Mouse (Mus musculus): ENCODE data around the gene Aqp1.
A peak's percentile ranks its signal among the peaks of the same experiment; 100 is the strongest.

Aqp1 gene

DNA sequence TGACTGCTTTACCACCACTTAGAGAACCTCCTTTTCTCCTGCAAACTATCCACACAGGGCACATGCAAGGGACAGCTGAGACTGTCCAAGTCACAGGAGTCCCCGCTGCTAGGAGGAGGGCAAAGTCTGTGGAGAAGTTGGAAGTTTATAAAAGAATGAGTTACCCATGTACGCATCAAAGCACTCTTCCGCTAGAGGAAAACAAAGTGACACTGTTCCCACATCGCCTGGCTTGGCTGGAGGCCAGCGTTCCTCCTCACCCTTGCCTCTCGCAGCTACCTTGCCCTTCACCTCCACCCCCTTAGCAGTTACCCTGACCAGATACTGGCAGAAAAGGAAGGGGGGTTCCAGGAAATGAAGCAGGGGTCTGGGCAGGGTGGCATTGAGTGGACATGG is 21.4 kb downstream of the Aqp1 start:
- DNase-seq = peak; percentile 79

DNA sequence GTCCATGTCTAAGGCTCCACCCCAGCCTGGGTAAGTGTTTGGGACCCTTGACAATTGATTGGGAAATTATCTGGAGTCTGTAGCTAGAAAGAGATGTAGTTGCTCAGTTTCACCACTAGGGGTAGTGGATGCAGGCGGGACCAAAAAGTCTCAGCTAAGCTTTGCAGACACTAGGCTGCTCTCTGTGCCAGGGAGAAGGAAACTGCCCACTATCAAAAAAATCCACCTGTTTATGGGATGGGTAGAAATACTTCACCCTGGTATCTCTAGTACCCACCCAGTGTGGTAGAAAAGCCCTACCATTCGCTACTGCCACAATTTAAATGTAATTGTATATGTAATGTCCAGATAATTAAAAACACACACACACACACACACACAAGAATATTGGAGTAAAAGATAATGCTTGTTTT is 22.5 kb downstream of the Aqp1 start:
- DNase-seq = no peak

DNA sequence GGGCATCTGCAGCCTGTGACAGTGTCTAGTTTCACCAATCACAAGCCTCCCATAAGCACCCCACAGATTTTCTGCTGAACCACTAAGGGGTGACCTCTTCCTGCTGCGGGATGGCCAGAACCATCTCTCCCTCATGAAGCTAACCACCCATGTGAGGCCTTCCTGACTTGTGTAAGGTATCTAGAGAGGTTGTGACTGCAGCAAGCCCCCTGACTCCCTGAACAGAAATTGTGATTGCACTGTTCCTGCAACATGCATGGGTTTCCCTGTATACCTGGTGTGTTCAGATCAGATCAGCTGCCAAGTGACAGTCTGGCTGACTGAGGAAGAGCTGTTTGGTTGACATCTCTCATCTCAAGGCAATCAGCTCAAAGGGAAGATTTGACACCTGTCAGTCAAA is 26.4 kb downstream of the Aqp1 start:
- DNase-seq = no peak

DNA sequence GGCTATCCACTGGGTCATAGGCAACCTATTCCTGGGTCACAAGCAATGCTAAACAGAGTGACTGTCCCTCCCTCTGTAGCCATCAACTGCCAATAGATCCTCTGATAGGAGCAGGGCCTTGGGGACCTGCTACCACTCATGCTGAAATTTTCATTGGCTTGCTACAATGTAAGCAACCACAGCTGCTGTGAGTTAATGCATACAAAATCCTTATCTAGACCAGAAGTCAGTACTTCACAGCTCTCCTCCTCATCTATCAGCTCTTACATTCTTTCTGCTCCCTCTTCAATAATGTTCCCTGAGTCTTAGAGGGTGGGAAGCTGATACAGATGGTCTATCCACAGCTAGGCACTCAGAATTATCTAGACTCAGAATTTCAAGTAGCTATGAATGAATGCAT is 30.9 kb downstream of the Aqp1 start:
- no peak for DNase-seq

- no peak for DNase-seq
Observed at GRCm38 (mm10) chr6:55370831-55371230, 34.6 kb downstream of the Aqp1 start.

- DNase-seq = no peak
Observed at GRCm38 (mm10) chr6:55376076-55376475, 39.8 kb downstream of the Aqp1 start, which contains the start of gene Ghrhr. Gene Ghrhr, plus strand, starts transcription at chr6:55376295.

DNA sequence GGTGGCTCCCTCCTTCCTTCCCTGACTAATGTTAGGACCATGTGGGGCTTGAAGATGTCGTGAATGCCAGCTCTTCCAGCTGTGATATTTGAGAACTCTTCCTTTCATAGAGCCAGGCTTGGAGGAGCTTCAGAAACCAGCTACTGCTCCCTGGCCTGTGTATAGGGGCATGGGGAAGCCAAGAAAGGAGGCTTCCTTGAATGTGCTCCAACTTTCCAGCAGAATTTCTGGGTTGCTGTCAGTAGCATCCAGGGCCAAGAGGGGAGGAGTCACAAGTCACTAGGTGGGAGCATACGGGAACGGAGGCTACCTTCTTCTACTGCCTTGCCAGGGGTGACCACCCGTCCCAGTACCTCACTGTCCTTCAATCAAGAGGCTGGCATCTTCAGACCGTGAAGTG is 40.3 kb downstream of the Aqp1 start:
- DNase-seq = no peak

- no peak for DNase-seq
Observed at GRCm38 (mm10) chr6:55377461-55377860, 41.2 kb downstream of the Aqp1 start.

DNA sequence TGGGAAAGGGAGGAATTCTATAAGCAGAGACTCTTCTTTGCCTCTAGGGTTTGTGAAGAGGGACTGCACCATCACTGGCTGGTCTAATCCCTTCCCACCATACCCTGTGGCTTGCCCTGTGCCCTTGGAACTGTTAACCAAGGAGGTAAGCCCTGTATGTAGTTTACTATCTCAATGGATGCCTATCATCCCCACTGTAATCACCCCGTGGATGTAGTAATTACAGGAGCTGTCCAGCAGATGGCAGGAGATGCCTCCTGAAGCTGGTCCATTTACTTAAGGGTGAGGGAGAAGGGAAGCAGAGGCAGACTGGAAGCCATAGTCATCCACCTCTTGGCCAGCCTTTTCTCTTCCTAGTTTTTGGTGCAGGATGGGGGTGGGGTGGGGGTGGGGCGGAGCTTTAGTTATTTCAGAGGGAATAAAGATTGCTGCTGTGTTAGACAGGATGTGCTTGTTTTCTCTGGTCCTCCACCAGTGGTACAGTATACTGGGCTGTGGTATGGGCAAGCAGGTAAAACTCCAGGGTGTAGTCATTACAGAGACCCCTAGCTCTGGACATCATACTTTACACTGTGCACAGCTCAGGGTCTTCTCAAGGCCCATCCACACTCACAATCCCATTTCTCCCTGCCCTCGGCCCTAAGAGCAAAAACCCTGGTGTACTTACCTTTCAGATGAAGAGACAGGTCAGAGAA is 43.6 kb downstream of the Aqp1 start:
- peak; percentile 70 for DNase-seq

GRCm38 (mm10) chr6:55381966-55382365 is 45.7 kb downstream of the Aqp1 start:
- DNase-seq = no peak

DNA sequence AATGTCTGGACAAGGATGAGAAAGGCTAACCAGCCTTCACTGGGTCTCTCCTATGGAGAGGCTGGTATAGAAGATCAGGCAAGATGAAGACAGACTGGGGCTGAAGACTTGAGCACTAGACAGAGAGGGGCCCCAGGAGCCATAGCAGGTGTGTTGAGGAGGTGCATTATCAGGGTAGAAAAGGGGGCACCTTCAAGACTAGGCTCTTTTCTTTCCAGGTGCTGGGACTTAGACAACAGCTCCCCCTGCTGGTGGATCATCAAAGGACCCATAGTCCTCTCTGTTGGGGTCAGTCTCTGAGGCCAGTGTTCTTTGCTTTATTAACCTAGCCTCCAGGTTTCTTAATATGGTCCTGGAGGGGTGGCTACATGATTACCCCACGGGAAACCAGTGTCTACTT is 47.7 kb downstream of the Aqp1 start:
- DNase-seq = peak; percentile 81

DNA sequence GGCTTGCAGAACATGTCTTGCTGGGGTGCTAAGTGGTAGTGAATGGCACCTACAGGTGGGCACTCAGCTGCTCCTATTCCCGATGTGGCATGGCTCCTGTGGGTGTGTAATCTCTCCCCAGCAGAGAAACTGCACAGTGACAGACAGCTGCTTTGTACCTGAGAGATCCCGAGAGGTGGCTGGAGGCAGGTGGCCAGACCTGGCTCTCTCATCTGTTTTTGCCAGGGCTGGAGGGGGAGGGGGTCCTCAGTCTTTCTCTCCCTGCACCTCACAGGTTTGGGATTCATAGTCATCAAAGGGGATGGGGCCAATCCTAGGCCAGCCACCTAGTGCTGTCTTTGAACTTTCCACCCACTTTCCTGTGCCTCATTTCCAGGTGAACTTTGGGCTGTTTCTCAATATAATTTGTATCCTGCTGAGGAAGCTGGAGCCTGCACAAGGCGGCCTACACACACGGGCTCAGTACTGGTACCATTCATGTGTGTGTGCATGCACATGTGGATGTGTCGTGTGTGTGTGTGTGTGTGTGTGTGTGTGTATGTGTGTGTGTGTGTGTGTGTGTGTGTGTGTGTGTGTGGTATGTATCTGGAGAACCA is 48.2 kb downstream of the Aqp1 start:
- no peak for DNase-seq

GRCm38 (mm10) chr6:55388546-55389169 is 52.4 kb downstream of the Aqp1 start:
- no peak for DNase-seq

DNA sequence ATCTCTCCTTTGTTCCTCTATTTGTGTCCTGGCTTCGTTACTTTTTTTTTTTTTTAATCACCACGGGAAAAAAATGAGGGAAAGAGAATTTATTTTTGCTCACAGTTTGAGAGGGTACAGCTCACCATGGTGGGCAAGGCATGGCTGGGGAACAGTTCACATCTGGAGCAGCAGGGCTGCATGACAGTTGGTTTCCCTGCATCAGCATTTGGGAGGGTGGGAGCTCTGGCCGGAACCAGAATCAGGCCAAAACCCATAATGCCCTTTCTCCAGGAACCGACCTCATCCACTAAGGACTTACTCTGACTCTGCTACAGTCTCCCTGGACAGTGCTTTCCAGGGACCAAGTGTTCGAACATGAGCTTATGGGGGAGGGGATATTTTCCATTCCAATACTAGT is 53.1 kb downstream of the Aqp1 start:
- DNase-seq = no peak

DNA sequence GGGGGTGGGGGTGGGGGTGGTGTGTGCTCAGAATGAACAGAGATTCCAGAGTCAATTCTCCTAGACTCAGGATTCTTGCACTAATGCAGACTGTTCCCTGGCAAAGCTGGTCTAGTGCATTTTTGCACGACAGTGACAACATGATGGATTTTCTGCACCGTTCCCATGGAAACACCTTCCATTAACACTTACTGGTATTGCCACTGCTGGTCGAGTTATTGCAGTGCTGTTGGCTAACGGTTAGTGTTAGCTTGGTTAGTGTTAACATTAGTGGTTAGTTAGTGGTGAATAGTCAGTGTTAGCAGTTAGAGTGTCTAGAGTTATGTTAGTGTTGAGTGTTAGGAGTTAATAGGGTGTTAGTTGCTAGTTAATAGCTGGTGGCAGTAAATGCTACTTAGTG is 55.6 kb downstream of the Aqp1 start:
- no peak for DNase-seq

DNA sequence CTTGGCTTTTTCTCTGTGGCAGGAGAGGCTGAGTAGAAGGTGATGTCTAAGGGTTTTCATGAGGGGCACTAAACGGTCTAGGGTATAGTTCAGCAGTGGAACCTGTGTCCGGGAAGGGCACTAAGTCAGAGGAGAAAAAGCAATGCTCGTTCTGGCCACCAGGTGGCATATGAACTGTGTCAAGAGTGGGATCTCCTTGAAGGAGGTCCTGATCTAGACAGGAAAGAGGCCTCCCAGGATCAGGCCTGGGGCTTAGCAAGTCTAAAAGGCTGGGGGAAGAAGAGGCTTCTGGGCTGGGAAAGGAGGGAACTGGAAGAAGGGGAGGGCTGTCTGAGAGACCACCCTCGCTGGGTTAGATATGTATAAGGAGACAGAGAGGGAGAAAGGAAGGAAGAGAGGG is 56.2 kb downstream of the Aqp1 start:
- DNase-seq = peak; percentile 91

DNA sequence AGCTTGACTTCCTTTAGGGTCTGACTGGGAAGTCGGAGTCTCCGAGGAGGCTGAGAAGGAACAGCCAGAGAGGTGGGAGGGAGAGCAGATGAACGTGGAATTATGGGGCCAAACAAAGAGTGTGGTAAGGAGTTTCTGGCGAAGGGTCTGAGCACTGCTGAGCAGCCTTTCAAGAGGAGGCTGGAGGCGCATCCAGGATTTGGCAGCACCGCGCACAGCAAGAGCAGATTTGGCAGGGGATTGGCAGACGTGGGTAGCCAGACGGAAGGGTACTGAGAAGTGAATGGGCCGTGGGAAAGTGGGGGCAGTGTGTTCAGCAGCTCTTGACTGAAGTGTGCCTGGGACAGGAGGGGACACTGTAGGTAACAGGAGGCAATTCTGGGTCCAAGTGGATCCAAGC is 58.6 kb downstream of the Aqp1 start:
- DNase-seq = no peak

- DNase-seq = peak; percentile 71
Observed at GRCm38 (mm10) chr6:55396176-55396575, 59.9 kb downstream of the Aqp1 start.

DNA sequence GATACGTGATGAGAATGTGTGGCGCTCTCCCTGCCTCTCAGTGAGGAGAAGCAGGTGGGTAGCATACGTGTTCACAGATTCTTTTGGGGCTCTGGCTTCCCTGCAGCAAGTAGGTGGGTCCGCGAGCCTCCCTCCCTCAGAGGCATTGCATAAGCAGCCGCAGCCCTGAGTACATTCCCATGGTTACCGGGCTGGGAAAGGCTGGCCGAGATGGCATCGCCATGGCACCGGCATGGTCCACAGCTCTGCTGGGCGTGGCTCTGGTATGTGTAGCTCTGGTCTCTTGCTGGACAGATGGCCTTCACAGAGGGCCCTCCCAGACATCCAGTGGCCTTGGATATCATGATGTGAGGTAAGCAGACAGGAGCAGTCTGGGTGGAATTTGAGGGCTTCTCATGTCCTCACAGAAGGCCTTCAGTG is 60.4 kb downstream of the Aqp1 start:
- DNase-seq = peak; percentile 36
